Mouse (Mus musculus) E14TG2a.4 (cell line): ENCODE results near the gene Lhx5.
A peak's percentile ranks its signal among the peaks of the same experiment; 100 is the strongest.

Experiments
- H3K27me3 ChIP-seq: 2 replicates; pipeline ENCODE4 v1.6.1; 2014; ENCODE audit warnings: low read length, control low read depth; ENCODE audit not compliant: insufficient read depth
- H3K36me3 ChIP-seq: 2 replicates; pipeline ENCODE4 v1.6.1; 2014; ENCODE audit warnings: low read length, control low read depth; ENCODE audit not compliant: insufficient read depth
- H3K4me1 ChIP-seq: replicated peaks from 2 replicates; pipeline ENCODE4 v1.6.1; 2014; ENCODE audit warnings: low read depth, low read length, control low read depth
- H3K4me3 ChIP-seq: replicated peaks from 2 replicates; pipeline ENCODE4 v1.5.1; 2014; ENCODE audit warnings: mild to moderate bottlenecking, low read length
- H3K9me3 ChIP-seq: 2 replicates; pipeline ENCODE4 v1.6.1; 2014; ENCODE audit warnings: low read length, control low read depth
- CTCF ChIP-seq: conservative IDR thresholded peaks from 2 replicates; pipeline ENCODE4 v1.5.1; 2014; ENCODE audit warnings: low read length
- NANOG ChIP-seq: IDR thresholded peaks from 2 replicates; pipeline ENCODE4 v1.6.1; 2014; ENCODE audit warnings: borderline replicate concordance, low read length, mixed read lengths
- POU5F1 ChIP-seq: IDR thresholded peaks from 2 replicates; pipeline ENCODE4 v1.6.1; 2014; ENCODE audit warnings: low read length, borderline replicate concordance

Lhx5 gene

GRCm38 (mm10) chr5:120477993-120478392 lies 46.5 kb downstream of the Lhx5 start:
- Histone ChIP-seq H3K4me3 (no peak overlapping the region), H3K4me1 (peaks cover 36% of the 10 kb centered on the region), H3K36me3 (no peaks in the 10 kb centered on the region), H3K27me3 (peaks cover 41% of the 10 kb centered on the region), H3K9me3 (no peaks in the 10 kb centered on the region)
- TF ChIP-seq CTCF (no peak), POU5F1 (no peak), NANOG (no peak)

DNA sequence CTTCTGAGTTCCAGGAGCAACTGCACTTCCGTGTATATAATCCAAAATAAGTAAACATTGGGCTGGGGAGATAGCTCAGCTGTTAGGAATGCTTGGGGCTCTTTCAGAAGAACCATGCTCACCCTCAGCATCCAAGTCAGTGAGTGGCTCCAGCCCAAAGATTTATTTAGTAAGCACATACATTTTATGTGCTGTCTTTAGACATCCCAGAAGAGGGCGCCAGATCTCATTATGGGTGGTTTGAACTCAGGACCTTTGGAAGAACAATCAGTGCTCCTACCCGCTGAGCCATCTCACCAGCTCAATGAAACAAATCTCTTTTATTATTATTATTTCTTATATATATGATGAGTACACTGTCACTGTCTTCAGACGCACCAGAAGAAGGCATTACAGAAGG lies 48.0 kb downstream of the Lhx5 start:
- no peak overlapping the region for H3K4me3 ChIP-seq
- TF ChIP-seq CTCF, result peak; percentile 28
- no peak for TF ChIP-seq NANOG
- H3K4me1 ChIP-seq, result peaks cover 44% of the 10 kb centered on the region
- no peaks in the 10 kb centered on the region for H3K9me3 ChIP-seq
- H3K36me3 ChIP-seq, result peaks cover 7% of the 10 kb centered on the region
- peaks cover 41% of the 10 kb centered on the region for H3K27me3 ChIP-seq

DNA sequence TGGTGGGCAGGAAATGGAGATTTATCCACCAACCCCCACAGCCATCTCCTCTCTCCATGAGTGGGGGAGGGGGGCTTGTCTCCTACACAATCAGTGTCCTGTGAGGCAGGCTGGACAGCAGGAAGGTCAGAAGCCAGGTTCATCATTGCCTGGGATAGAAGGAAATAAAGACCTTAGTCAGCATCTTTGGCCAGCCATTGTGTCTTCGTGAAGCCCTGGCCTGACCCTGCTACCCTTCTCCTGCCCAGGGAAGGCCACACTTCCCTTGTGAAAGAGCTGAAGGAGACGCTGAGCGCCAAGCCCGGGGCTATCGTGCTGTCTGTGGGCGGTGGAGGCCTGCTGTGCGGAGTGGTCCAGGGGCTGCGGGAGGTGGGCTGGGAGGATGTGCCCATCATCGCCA lies 49.7 kb downstream of the Lhx5 start:
- TF ChIP-seq POU5F1, result no peak
- no peak for TF ChIP-seq CTCF
- TF ChIP-seq NANOG, result no peak
- Histone ChIP-seq H3K36me3 (peaks cover 24% of the 10 kb centered on the region), H3K4me3 (no peak overlapping the region), H3K9me3 (no peaks in the 10 kb centered on the region), H3K27me3 (peaks cover 41% of the 10 kb centered on the region), H3K4me1 (peaks cover 46% of the 10 kb centered on the region)

- Histone ChIP-seq H3K4me3 (0 out of 2 replicates have a peak overlapping the region, but pooled peaks have one; percentile 8), H3K4me1 (peaks cover 56% of the 10 kb centered on the region), H3K27me3 (peaks cover 21% of the 10 kb centered on the region), H3K9me3 (no peaks in the 10 kb centered on the region), H3K36me3 (peaks cover 46% of the 10 kb centered on the region)
- TF ChIP-seq POU5F1 (no peak), NANOG (no peak)
Observed at GRCm38 (mm10) chr5:120483399-120483798, 51.9 kb downstream of the Lhx5 start.

DNA sequence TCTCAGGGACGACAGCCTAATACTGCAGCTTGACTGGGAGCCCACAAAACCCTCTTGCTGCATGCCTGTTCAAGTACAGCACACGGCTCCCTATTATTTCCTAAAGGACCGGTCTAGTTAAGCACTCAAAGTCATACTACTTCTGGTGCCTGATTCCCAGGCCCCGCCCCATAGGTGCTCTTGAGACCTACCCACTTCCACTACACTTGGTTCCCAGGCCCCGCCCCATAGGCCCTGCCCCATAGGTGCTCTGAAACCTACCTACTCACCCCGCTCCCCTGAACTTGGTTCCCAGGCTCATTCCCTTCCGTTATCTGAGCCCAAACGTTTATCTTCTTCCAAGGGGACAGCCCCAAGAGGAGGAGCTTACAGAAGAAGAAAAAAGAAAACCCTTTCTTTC lies 56.3 kb downstream of the Lhx5 start:
- no peak for TF ChIP-seq NANOG
- TF ChIP-seq POU5F1, result no peak
- TF ChIP-seq CTCF, result no peak
- Histone ChIP-seq H3K27me3 (no peaks in the 10 kb centered on the region), H3K36me3 (peaks cover 82% of the 10 kb centered on the region), H3K4me3 (no peak overlapping the region), H3K4me1 (peaks cover 72% of the 10 kb centered on the region), H3K9me3 (no peaks in the 10 kb centered on the region)

- Histone ChIP-seq H3K4me3 (peak overlapping the region; percentile 32; the same call in 1 of the 2 replicates), H3K9me3 (no peaks in the 10 kb centered on the region), H3K4me1 (peaks cover 79% of the 10 kb centered on the region), H3K27me3 (no peaks in the 10 kb centered on the region), H3K36me3 (peaks cover 92% of the 10 kb centered on the region)
- TF ChIP-seq NANOG (no peak), POU5F1 (no peak), CTCF (no peak)
Observed at GRCm38 (mm10) chr5:120490679-120491192, 59.2 kb downstream of the Lhx5 start.
